Mouse (Mus musculus) midbrain, embryonic 16.5 days (tissue): ENCODE measurements at regions not wholly inside any gene's neighbourhood (a gene's known extent, or its start where the extent isn't known, plus 50 kb on each side); places are given as distances from the start of the nearest gene placed in this dataset.

Experiments
- ATAC-seq: fragments of 200-750 bp; cut with Nextera tagmentation; 2 replicates; pipeline ENCODE4 v1.8.0; 2017; ENCODE audit warnings: moderate TSS enrichment
- H3K27ac ChIP-seq: fragments of 300-500 bp; sonication (generic); 2 replicates; pipeline ENCODE4 v1.5.1; 2014; ENCODE audit warnings: mild to moderate bottlenecking, low read length, mixed read lengths
- H3K27me3 ChIP-seq: fragments of 300-500 bp; sonication (generic); 2 replicates; pipeline ENCODE4 v1.6.1; 2014; ENCODE audit warnings: low read depth, low read length, mixed read lengths; ENCODE audit not compliant: control insufficient read depth, insufficient read depth
- H3K36me3 ChIP-seq: fragments of 300-500 bp; sonication (generic); 2 replicates; pipeline ENCODE4 v1.6.1; 2014; ENCODE audit warnings: mild to moderate bottlenecking, low read length, moderate library complexity, mixed read lengths; ENCODE audit not compliant: control insufficient read depth, insufficient read depth
- H3K4me1 ChIP-seq: fragments of 300-500 bp; sonication (generic); 2 replicates; pipeline ENCODE4 v1.6.1; 2014; ENCODE audit warnings: mild to moderate bottlenecking, low read length, mixed read lengths; ENCODE audit not compliant: control insufficient read depth, insufficient read depth
- H3K4me2 ChIP-seq: fragments of 300-500 bp; sonication (generic); 2 replicates; pipeline ENCODE4 v1.6.1; 2014; ENCODE audit warnings: mild to moderate bottlenecking, low read length, mixed read lengths
- H3K4me3 ChIP-seq: fragments of 300-500 bp; sonication (generic); 2 replicates; pipeline ENCODE4 v1.5.1; 2014; ENCODE audit warnings: low read depth, mild to moderate bottlenecking, low read length, moderate library complexity, mixed read lengths
- H3K9ac ChIP-seq: fragments of 300-500 bp; sonication (generic); 2 replicates; pipeline ENCODE4 v1.6.1; 2014; ENCODE audit warnings: low read depth, low read length, mixed read lengths
- H3K9me3 ChIP-seq: fragments of 300-500 bp; sonication (generic); replicated peaks from 2 replicates; pipeline ENCODE4 v1.6.1; 2014; ENCODE audit warnings: mild to moderate bottlenecking, low read length, mixed read lengths; ENCODE audit not compliant: control insufficient read depth, poor library complexity, severe bottlenecking
- WGBS: fragments of 180-500 bp; shearing (Covaris S2); extraction: QIAGEN DNeasy Blood & Tissue Kit; methylation state at CpG from one replicate; pipeline ENCODE4 v1.1.7; 2014; 5-methylcytosine and 5-hydroxymethylcytosine counted together

DNA sequence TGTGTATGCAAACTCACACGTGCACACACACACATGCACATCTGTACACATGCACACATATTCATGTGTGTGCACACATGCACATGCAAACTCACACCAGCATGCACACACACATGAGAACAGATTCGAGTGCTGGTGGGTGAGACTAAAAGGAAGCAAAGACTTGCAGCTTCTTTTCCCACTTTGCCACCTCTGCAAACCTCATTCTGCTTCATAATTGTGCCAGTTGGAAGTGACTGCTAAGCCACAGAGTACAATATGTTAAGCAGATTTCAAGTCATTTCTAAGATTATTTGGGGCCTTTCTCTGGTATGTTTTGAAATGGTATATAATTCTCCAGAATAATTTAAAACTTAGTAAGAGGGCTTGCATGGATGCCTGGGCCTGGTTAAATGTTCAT is 157.4 kb downstream of the Ankrd50 start:
- Histone ChIP-seq H3K36me3 (no peaks in the 10 kb centered on the region), H3K9ac (no peak overlapping the region), H3K4me2 (no peak overlapping the region), H3K9me3 (no peaks in the 10 kb centered on the region), H3K27ac (no peak overlapping the region), H3K4me1 (peaks cover 3% of the 10 kb centered on the region; the same call in 1 of the 2 replicates), H3K27me3 (no peaks in the 10 kb centered on the region), H3K4me3 (no peak overlapping the region)
- 83% methylated on average over 2 of the region's 2 CpGs for WGBS
- no peak for ATAC-seq

- H3K36me3 ChIP-seq = no peaks in the 10 kb centered on the region
- H3K4me2 ChIP-seq = no peak overlapping the region
- no peak overlapping the region for H3K4me3 ChIP-seq
- no peak for ATAC-seq
- no peaks in the 10 kb centered on the region for H3K9me3 ChIP-seq
- H3K27me3 ChIP-seq = no peaks in the 10 kb centered on the region
- no peak overlapping the region for H3K27ac ChIP-seq
- H3K4me1 ChIP-seq = peaks cover 3% of the 10 kb centered on the region; the same call in 1 of the 2 replicates
- no peak overlapping the region for H3K9ac ChIP-seq
Measured at GRCm38 (mm10) chr3:38326211-38326610, 158.4 kb downstream of the Ankrd50 start.

GRCm38 (mm10) chr3:38324663-38325062 is 160.0 kb downstream of the Ankrd50 start:
- H3K4me1 ChIP-seq = peaks cover 3% of the 10 kb centered on the region; the same call in 1 of the 2 replicates
- H3K27me3 ChIP-seq = no peaks in the 10 kb centered on the region
- no peak overlapping the region for H3K27ac ChIP-seq
- WGBS = 46% methylated on average over 2 of the region's 2 CpGs
- no peak overlapping the region for H3K4me3 ChIP-seq
- H3K9ac ChIP-seq = no peak overlapping the region
- H3K9me3 ChIP-seq = no peaks in the 10 kb centered on the region
- H3K36me3 ChIP-seq = no peaks in the 10 kb centered on the region
- no peak overlapping the region for H3K4me2 ChIP-seq
- ATAC-seq = 0 out of 2 replicates have a peak, but pooled peaks have one; percentile 39

- H3K27me3 ChIP-seq = no peaks in the 10 kb centered on the region
- no peak overlapping the region for H3K27ac ChIP-seq
Measured at GRCm38 (mm10) chr3:38322426-38322825, 162.2 kb downstream of the Ankrd50 start.

GRCm38 (mm10) chr3:38321620-38322019 is 163.0 kb downstream of the Ankrd50 start:
- Histone ChIP-seq H3K27ac (no peak overlapping the region), H3K4me3 (no peak overlapping the region), H3K27me3 (no peaks in the 10 kb centered on the region), H3K4me1 (peaks cover 3% of the 10 kb centered on the region; the same call in 1 of the 2 replicates), H3K36me3 (no peaks in the 10 kb centered on the region), H3K9ac (no peak overlapping the region), H3K4me2 (no peak overlapping the region), H3K9me3 (no peaks in the 10 kb centered on the region)
- 58% methylated on average over 3 of the region's 3 CpGs for WGBS
- ATAC-seq = no peak

More at GRCm38 (mm10) chr3:38322426-38322825, 162.2 kb downstream of the Ankrd50 start:
- Histone ChIP-seq H3K36me3 (no peaks in the 10 kb centered on the region), H3K9ac (no peak overlapping the region), H3K4me2 (no peak overlapping the region), H3K4me1 (peaks cover 3% of the 10 kb centered on the region; the same call in 1 of the 2 replicates), H3K4me3 (no peak overlapping the region), H3K9me3 (no peaks in the 10 kb centered on the region)
- WGBS = 49% methylated on average over 8 of the region's 8 CpGs
- ATAC-seq = no peak

DNA sequence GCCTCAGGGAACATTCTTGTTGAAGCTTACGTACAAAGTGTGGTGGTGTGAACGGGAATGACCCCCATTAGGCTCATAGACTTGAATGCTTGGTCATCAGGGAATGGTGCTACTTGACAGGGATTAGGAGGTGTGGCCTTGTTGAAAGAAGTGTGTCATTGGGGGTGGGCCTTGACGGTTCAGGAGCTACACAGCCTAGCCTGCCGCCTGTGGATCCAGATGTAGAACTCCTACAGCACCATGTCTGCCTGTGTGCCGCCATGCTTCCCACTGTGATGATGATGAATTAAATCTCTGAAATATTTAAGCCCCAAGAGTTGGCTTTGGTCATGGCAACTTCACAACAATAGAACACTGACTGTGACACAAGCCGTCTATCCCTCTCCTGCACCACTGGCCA is 163.6 kb downstream of the Ankrd50 start:
- 81% methylated on average over 6 of the region's 6 CpGs for WGBS
- no peak overlapping the region for H3K4me2 ChIP-seq
- H3K9ac ChIP-seq = no peak overlapping the region
- H3K27me3 ChIP-seq = no peaks in the 10 kb centered on the region
- no peak overlapping the region for H3K27ac ChIP-seq
- no peak for ATAC-seq
- no peaks in the 10 kb centered on the region for H3K9me3 ChIP-seq
- no peaks in the 10 kb centered on the region for H3K36me3 ChIP-seq
- H3K4me3 ChIP-seq = no peak overlapping the region
- peaks cover 3% of the 10 kb centered on the region; the same call in 1 of the 2 replicates for H3K4me1 ChIP-seq

DNA sequence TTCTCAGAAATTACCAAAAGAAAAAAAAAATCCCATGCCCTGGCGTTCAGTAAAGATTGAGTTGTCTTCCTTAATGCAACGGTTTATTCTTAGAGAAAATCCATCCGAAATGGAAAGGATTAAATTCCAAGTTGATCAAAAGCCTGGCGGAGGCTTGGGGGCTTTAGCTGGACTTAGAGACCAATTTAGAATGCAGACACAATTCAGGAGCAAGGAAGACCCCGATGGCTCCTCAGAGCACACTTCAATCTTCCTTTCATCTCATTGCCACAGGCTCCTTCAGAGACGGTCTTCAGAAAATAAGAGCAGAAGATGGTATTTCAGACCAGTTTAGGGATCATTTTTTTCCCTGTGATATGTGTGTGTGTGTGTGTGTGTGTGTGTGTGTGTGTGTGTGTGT is 171.8 kb downstream of the Ankrd50 start:
- no peak overlapping the region for H3K9ac ChIP-seq
- WGBS = 22% methylated on average over 6 of the region's 6 CpGs

GRCm38 (mm10) chr3:38312121-38312520 is 172.5 kb downstream of the Ankrd50 start:
- Histone ChIP-seq H3K4me1 (peaks cover 9% of the 10 kb centered on the region; the same call in 1 of the 2 replicates), H3K36me3 (no peaks in the 10 kb centered on the region), H3K9me3 (no peaks in the 10 kb centered on the region), H3K4me2 (no peak overlapping the region), H3K4me3 (no peak overlapping the region), H3K9ac (no peak overlapping the region), H3K27me3 (no peaks in the 10 kb centered on the region), H3K27ac (no peak overlapping the region)
- 40% methylated on average over 3 of the region's 3 CpGs for WGBS
- ATAC-seq = no peak

More for the DNA sequence above, 171.8 kb downstream of the Ankrd50 start:
- H3K4me3 ChIP-seq = no peak overlapping the region
- ATAC-seq = no peak; the same call in 1 of the 2 replicates
- H3K9me3 ChIP-seq = no peaks in the 10 kb centered on the region
- no peaks in the 10 kb centered on the region for H3K36me3 ChIP-seq
- H3K27me3 ChIP-seq = no peaks in the 10 kb centered on the region
- peaks cover 9% of the 10 kb centered on the region; the same call in 1 of the 2 replicates for H3K4me1 ChIP-seq
- H3K4me2 ChIP-seq = no peak overlapping the region
- no peak overlapping the region for H3K27ac ChIP-seq

DNA sequence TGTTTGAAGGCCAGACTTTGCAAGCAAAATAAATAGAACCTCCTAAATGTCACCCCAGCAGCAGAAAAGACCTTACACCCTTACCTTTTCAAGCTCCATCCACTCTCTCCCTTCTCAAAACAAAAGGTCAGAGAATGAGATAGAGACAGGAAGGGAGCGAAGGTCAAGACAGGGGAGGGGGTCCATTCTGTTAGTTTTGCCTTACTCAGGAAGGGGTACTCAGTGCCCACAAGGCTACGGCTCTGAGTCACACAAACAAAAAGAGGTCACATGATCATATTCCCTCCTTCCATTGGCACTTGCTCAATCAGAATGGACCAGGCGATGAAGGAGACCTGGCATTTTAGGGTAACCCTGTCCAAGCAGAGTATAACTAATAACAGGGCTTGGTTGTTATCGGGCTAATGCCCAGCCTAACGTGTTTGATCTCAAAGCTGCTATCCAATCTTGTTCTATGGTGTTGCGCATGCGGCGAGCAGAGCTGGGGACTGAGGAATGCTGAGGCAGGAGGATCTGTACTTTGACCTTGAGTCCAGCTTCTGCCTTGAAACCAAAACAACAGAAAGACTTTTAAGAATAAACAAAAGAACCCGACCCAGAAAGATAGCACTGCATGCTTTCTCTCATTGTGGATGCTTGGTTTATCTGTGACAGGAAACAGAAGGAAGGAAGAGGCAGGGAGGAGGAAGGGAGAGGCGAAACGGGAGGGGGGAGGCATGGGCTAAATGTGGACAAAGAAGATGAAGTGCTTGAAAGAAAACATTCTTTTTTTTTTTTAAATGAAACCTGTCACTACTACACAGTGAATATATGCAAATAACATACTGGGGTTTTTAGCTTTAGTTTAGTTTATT is 184.5 kb downstream of the Ankrd50 start:
- H3K4me3 ChIP-seq = no peak overlapping the region
- no peak overlapping the region for H3K4me2 ChIP-seq
- H3K36me3 ChIP-seq = no peaks in the 10 kb centered on the region
- no peaks in the 10 kb centered on the region for H3K27me3 ChIP-seq
- no peaks in the 10 kb centered on the region; the same call in 1 of the 2 replicates for H3K9me3 ChIP-seq
- no peak overlapping the region for H3K27ac ChIP-seq
- 77% methylated on average over 11 of the region's 11 CpGs for WGBS
- no peak overlapping the region for H3K9ac ChIP-seq
- no peak; the same call in 1 of the 2 replicates for ATAC-seq
- peaks cover 2% of the 10 kb centered on the region; the same call in 1 of the 2 replicates for H3K4me1 ChIP-seq
